Mouse (Mus musculus) CH12F3 (cell line): ENCODE results near the gene Sclt1.
"Not testable (repeated sequence)": the region's sequence is repeated elsewhere in the genome, so short reads cannot be mapped to it uniquely, and the experiment has no call there.

ENCODE experiments used
- in situ Hi-C: fragments of 300-500 bp; cut with MboI; formaldehyde crosslinking; loops from 2 replicates; pipeline ENCODE4 v1.14.3; 2020; ENCODE audit warnings: low sequenced_read_pairs

Gene Sclt1

GRCm38 (mm10) chr3:41742278-41742934 lies at the start of gene Sclt1, which contains the start of gene D3Ertd751e:
Sclt1 (minus strand) TSS chr3:41742514.
D3Ertd751e (plus strand) TSS chr3:41742611.
- in situ Hi-C loops, result no loop called here

GRCm38 (mm10) chr3:41762091-41762490 lies 19.8 kb upstream of the Sclt1 start:
- in situ Hi-C loops, result no loop called here

GRCm38 (mm10) chr3:41754556-41754955 lies 12.2 kb upstream of the Sclt1 start:
- in situ Hi-C loops, result no loop called here

DNA sequence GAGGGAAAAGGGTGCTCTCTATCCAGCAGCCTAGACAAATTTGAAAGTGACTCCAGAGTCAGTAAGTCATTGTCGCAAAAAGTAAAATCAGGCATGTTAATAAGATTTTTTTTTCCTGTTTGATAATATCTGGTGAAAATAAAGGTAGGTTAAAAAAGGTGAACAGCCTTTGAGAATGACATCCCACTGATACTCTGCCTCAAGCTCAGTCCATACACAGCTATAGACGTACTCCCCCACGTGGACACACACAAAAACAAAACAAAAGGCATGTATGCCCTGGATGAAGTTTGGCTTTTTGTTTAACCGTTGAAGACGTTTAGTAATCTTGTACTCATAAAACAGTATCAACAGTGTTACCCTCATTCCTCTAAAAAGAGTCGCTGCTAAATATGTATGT lies 1.1 kb upstream of the Sclt1 start:
- in situ Hi-C loops, result no loop called here

DNA sequence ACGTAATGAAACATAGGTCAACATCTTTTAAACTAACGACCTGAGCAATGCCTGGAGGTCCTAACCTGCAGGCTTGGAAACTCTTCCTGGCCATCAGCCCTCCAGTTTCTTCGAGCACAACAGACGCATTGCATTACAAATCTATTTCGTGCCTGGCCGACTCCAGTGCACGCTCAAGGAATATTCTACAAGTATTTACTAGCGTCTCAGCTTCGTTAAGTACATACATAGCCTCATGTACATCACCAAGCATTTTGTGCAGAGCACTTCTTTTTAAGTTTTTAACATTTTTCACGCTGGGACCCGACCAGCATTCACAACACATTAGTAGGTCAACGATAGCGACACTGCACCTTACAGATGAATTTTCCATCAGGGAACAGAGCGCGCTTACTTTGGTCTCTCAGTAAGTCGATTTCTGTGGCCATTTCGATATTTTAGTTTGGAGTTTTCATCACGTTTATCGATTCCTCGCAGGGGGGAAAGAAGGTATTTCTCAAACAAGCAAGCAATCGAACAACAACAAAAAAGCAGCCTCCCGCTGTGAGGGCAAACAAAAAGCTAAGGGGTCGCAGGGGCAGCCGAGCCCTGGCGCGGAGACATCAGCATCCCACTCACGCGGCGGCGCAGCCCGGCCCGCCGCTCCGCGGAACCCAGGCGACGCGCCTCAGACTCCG lies 575 bp downstream of the Sclt1 start:
- in situ Hi-C loops, result no loop called here

GRCm38 (mm10) chr3:41695681-41696080 lies 46.6 kb downstream of the Sclt1 start:
- in situ Hi-C loops, result no loop called here

- in situ Hi-C loops, result no loop called here
Measured at GRCm38 (mm10) chr3:41692440-41693142, 49.7 kb downstream of the Sclt1 start.

DNA sequence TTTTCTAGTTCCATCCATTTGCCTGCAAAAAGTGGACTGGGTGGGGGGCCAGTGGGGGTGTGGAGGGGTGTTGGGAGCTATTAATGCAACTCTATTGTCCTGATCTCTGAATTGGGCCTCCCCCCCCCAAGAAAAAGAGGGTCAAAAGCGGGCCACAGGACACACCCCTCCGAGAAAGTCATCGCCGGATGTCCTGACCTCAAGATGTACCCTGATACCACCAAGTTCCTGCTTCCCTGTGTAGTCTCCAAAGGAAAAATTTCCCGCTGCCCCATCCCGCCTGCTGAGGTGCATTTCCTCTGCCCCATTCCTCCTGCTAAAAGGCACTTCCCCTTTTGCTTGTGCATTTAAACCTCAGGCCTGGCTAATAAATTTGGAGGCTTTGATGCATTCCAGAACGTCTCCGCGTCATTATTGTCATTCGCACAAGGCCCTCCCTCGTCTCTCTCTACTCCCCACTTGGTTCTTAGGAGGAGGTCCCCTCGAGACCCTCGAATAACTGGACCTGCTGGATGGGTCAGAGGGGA lies 52.1 kb downstream of the Sclt1 start:
- in situ Hi-C loops, result not testable (repeated sequence)

DNA sequence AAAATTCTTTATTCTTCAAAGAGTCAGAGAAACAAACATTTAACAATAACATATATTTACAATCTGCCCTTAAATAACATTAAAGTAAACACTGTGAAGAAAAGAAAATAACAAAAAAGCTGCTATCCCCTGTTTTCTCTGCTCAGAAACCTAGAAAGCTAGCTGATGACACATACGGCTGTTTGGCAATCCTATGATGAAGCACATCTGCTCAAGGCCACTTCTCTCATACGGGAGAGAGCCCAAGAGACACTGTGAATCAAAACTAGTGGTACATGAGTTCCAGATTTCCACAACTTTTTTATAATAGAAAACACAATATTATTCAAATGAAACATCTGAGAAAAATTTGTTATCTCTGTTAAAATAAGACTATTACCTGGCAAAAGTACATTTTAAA lies 55.9 kb downstream of the Sclt1 start:
- in situ Hi-C loops, result no loop called here

DNA sequence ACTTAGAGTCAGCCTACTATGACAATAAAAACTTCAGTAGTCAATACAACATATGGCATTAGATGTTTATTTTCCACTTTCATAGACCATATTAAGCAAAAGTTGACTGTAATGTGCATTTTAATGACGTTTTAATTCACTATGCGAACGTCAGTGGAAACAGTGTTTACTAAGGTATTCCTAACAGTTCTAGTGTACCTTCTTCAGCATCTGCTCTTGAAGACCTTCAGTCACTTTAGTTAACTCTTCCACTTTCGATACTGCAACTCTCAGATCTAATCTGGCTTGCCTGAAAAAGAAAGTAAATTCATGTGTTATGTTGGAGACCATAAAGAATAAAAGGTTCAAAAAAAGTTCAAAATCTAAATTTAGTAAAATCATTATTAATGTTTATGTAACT lies 60.2 kb downstream of the Sclt1 start:
- in situ Hi-C loops, result no loop called here

- in situ Hi-C loops, result no loop called here
Measured at GRCm38 (mm10) chr3:41676648-41677047, 65.7 kb downstream of the Sclt1 start.

- in situ Hi-C loops, result no loop called here
Measured at GRCm38 (mm10) chr3:41674778-41675177, 67.5 kb downstream of the Sclt1 start.

DNA sequence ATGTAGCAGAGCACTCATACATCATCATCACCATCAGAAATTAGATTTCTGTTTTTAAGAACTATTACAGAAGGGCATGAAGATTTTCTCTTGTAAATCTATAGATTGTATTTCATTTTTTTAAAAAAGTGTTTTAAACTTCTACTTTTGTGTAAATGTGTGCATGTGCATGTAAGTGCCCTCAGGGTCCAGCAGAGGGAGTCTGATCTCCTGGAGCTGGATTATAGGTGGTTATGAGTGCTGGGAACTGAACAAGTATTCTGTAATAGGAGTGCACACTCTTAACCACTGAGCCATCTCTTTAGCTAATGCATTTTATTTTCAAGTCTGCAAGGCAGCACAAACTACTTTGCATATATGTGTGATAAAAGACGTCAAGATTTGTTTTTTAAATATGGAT lies 86.7 kb downstream of the Sclt1 start:
- in situ Hi-C loops, result no loop called here

DNA sequence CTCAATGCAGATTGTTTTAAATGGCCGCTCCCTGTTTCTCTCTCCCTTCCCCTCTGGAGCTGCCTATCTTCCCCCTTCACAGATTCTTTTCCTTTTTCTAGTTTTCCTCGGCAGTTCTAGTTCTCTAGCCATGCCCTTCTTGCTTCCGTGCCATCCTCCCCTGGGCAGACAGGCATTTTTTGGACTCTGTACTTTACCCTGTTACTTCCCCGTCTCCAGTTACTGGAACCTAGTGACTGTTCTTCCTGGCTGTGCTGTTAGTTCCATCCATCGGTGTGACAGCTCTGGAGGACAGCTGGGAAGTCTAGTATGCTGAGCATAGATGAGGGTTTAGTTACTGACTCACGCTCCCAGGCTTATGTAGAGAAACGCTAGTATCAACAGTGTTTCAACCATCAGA lies 121.3 kb downstream of the Sclt1 start:
- in situ Hi-C loops, result no loop called here

- in situ Hi-C loops, result no loop called here
Measured at GRCm38 (mm10) chr3:41618488-41618887, 123.8 kb downstream of the Sclt1 start.

- in situ Hi-C loops, result no loop called here
Measured at GRCm38 (mm10) chr3:41618036-41618435, 124.3 kb downstream of the Sclt1 start.

- in situ Hi-C loops, result no loop called here
Measured at GRCm38 (mm10) chr3:41614230-41614985, 127.9 kb downstream of the Sclt1 start.

- in situ Hi-C loops, result no loop called here
Measured at GRCm38 (mm10) chr3:41613706-41614105, 128.6 kb downstream of the Sclt1 start.

DNA sequence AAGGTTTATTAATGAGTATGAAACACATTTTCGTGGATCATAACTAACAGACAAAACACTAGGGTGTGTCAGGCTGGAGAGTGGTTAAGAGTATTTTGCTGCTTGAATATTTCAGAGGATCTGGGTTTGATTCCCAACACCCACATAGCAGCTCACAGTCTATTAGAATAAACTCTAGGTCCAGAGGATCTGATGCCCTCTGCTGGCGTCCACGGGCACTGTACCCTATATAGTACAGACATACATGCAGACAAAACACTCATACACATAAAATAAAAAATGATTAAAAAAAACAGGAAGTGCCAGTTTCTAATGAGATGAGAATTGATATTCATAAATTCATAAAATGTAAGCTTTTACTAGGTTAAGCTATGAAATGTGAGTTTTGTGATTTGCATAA lies 130.1 kb downstream of the Sclt1 start:
- in situ Hi-C loops, result no loop called here

DNA sequence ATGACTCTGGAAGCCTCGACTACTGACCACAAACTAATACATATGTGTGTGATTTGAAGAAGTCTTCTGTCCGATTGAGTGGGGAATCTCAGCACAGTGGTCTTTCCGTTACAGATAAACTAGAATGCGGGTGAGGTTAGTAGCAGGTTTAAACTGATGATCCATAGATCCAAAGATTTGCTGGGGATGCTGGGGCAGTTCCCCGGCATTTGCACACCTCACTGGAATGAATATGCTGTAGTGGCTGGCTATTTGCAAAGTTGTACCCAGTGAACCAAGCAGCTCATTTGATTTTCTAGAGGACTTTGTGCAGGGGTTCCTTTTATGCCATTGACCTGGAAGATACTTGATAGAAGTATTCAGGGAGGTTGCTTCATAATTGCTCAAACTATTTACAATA lies 133.2 kb downstream of the Sclt1 start:
- in situ Hi-C loops, result no loop called here

- in situ Hi-C loops, result no loop called here
Measured at GRCm38 (mm10) chr3:41607467-41607866, 134.8 kb downstream of the Sclt1 start.
